Mouse (Mus musculus) gastrocnemius, postnatal 4 days (tissue): ENCODE measurements around the gene Ceacam11. TPM values are rescaled to one million over a fixed set of nuclear protein-coding genes. Genes with fewer than 3 reads are reported as not detected.
"Not testable (repeated sequence)": the region's sequence is repeated elsewhere in the genome, so short reads cannot be mapped to it uniquely, and the experiment has no call there.

Experiments used
- DNase-seq, 2 experiments: peaks; one replicate each; pipeline ENCODE4 v3.0.0; 2021 to 2022; ENCODE audit warnings: low spot score in 2 of 2, mixed read lengths in 2 of 2
- long read RNA-seq, 2 experiments: library from polyadenylated mRNA; stranded (forward); transcript quantifications; one replicate each; pipeline ENCODE4 v2.0.0; 2021
- microRNA-seq: library from miRNA; unstranded; fragments of <30 nt; microRNA quantifications from one replicate; pipeline ENCODE4 v1.2.0, GENCODE M21; 2021
- total RNA-seq, 2 experiments: library from RNA; stranded (reverse); gene quantifications; 2 replicates each; pipeline ENCODE4 v1.2.3; 2021

Gene Ceacam11
- not detected for total RNA-seq
- long read RNA-seq, experiment 1: 0 reads
- long read RNA-seq, experiment 2: 0 reads

GRCm38 (mm10) chr7:17971824-17972223 is at the start of gene Ceacam11:
Gene Ceacam11 (plus strand): TSS chr7:17972124.
- no peak for DNase-seq

GRCm38 (mm10) chr7:18001131-18001530 is 29.2 kb downstream of the Ceacam11 start:
- not testable (repeated sequence) for DNase-seq

GRCm38 (mm10) chr7:18009589-18009988 is 37.7 kb downstream of the Ceacam11 start, which contains the start of gene Ceacam13:
Gene Ceacam13 (plus strand): TSS chr7:18009889.
- no peak for DNase-seq

Small RNA genes lying within 50 kb of the gene (microRNA-seq; reads per million reads assigned to microRNA genes)
- gene Gm22414: not detected

Other genes with a start within 250 kb of the Ceacam11 start
- gene Ceacam14, start 159.5 kb upstream of the Ceacam11 start, total RNA-seq: not detected
- not detected for gene Gm5155, start 100.4 kb upstream of the Ceacam11 start, total RNA-seq
- gene Ceacam13, start 37.8 kb downstream of the Ceacam11 start, total RNA-seq: not detected
- gene Ceacam12, start 93.8 kb downstream of the Ceacam11 start, total RNA-seq: not detected
- not detected for gene Igfl3, start 204.4 kb downstream of the Ceacam11 start, total RNA-seq